Mouse (Mus musculus) stomach, postnatal 0 days (tissue): Measurements from ENCODE around the gene Esyt3.
A peak's percentile ranks its signal among the peaks of the same experiment; 100 is the strongest.

ENCODE experiments used
- CTCF ChIP-seq: IDR thresholded peaks from 2 replicates; pipeline ENCODE4 v1.5.1; 2016; ENCODE audit warnings: antibody characterized with exemption, low read depth, mild to moderate bottlenecking, moderate library complexity
- EP300 ChIP-seq: optimal IDR thresholded peaks from 2 replicates; pipeline ENCODE3; 2016; ENCODE audit warnings: antibody characterized with exemption

DNA sequence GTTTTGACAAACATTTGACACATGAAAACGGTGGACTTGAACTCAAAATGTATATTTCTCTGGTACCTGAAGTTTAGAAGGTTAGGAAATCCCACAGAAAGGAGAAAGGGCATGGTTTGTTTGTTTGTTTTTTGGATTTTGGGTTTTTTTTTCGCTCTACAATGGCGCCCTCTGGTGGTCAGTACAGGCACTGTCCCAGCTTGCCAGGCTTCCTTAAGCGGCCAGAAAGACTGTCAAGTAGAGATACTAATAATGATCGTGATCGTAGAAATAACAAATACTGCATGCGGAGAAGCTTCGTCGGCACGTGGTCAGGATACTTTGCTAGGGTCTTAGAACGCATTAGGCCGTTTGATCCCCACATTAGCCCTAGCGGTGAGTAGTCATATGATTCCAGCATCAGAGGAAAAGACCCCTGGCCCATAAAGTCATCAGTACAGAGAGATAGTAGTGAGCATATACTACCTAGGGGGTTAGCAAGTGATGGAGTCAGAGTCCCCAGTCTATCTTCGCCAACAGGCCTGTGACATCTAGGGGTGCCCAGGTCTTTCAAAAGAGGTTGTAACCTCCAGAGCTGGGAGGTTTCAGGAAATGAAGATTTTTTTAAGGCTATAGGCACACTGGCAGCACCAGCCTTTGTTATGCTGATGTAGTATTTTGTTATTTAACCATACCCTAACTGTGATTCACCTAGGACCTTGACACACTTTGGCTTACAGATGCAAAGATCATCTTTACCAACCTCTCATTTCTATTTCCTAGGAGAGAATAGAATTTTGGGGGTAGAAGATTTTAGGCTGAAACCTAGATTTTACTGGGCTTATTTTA lies 18.4 kb upstream of the Esyt3 start:
- TF ChIP-seq CTCF (peak; percentile 89), EP300 (no peak)
